ENCODE assay signal across 9 mouse cellular contexts in genomic region chr2:178727930-178728793, GRCm38 (mm10).
A peak's percentile ranks its signal among the peaks of the same experiment; 100 is the strongest.
DNase-seq lines count a peak whose midpoint lies in the region; ATAC-seq and TF ChIP-seq lines count a peak whose summit lies in the region.
"Had no signal": no experiment of that assay in that cellular context is flagged by ENCODE, and none has a peak within 500 bp of the region (broad histone marks: within the 10 kb centered on the region; RNA-seq: fewer than 3 reads in every experiment).

No protein-coding gene starts in this region.

- H3K9ac ChIP-seq in stomach, embryonic 15.5 days: no peak overlapping the region
- no peak overlapping the region for H3K9ac ChIP-seq in stomach, postnatal 0 days (ENCODE audit: low read length)
- no peak overlapping the region for H3K9ac ChIP-seq in forebrain, postnatal 0 days
- no peak overlapping the region for H3K9ac ChIP-seq in midbrain, embryonic 13.5 days (replicated peaks)
- H3K9ac ChIP-seq: liver, embryonic 12.5 days had no signal

- peaks cover 9% of the 10 kb centered on the region; the same call in 1 of the 2 replicates for H3K4me1 ChIP-seq in stomach, embryonic 15.5 days
- no peaks in the 10 kb centered on the region for H3K4me1 ChIP-seq in stomach, postnatal 0 days (replicated peaks; ENCODE audit: control insufficient read depth, insufficient read depth)
- H3K4me1 ChIP-seq in forebrain, postnatal 0 days (ENCODE audit: insufficient read depth): no peaks in the 10 kb centered on the region
- peaks cover 24% of the 10 kb centered on the region for H3K4me1 ChIP-seq in midbrain, embryonic 13.5 days (replicated peaks)
- no peaks in the 10 kb centered on the region for H3K4me1 ChIP-seq in lung, adult 2 months (ENCODE audit: control insufficient read depth, insufficient read depth, low read length)

- no peak overlapping the region for H3K4me3 ChIP-seq in stomach, embryonic 15.5 days (replicated peaks)
- no peak overlapping the region for H3K4me3 ChIP-seq in stomach, postnatal 0 days (ENCODE audit: low read depth, low read length)
- H3K4me3 ChIP-seq in forebrain, postnatal 0 days (ENCODE audit: low read depth, low read length): no peak overlapping the region
- H3K4me3 ChIP-seq in midbrain, embryonic 13.5 days (replicated peaks): no peak overlapping the region
- no peak overlapping the region for H3K4me3 ChIP-seq in lung, adult 2 months (replicated peaks; ENCODE audit: extremely low read depth, low read depth, low read length)
- H3K4me3 ChIP-seq: liver, embryonic 12.5 days had no signal

- H3K27me3 ChIP-seq in stomach, embryonic 15.5 days (replicated peaks): no peaks in the 10 kb centered on the region
- no peaks in the 10 kb centered on the region for H3K27me3 ChIP-seq in stomach, postnatal 0 days (ENCODE audit: control insufficient read depth, insufficient read depth, low read length)
- no peaks in the 10 kb centered on the region for H3K27me3 ChIP-seq in forebrain, postnatal 0 days (ENCODE audit: insufficient read depth, low read length)
- no peaks in the 10 kb centered on the region; the same call in none of the 2 replicates for H3K27me3 ChIP-seq in midbrain, embryonic 13.5 days
- H3K27me3 ChIP-seq: liver, embryonic 12.5 days had no signal

- H3K36me3 ChIP-seq in stomach, embryonic 15.5 days: no peaks in the 10 kb centered on the region
- no peaks in the 10 kb centered on the region for H3K36me3 ChIP-seq in stomach, postnatal 0 days (ENCODE audit: control insufficient read depth, insufficient read depth, low read length)
- no peaks in the 10 kb centered on the region for H3K36me3 ChIP-seq in forebrain, postnatal 0 days (ENCODE audit: insufficient read depth)
- no peaks in the 10 kb centered on the region for H3K36me3 ChIP-seq in midbrain, embryonic 13.5 days
- H3K36me3 ChIP-seq: liver, embryonic 12.5 days had no signal

- H3K27ac ChIP-seq in stomach, embryonic 15.5 days: no peak overlapping the region
- H3K27ac ChIP-seq in stomach, postnatal 0 days (replicated peaks): no peak overlapping the region
- H3K27ac ChIP-seq in forebrain, postnatal 0 days (ENCODE audit: low read depth, low read length): no peak overlapping the region
- peak overlapping the region; percentile 48 for H3K27ac ChIP-seq in midbrain, embryonic 13.5 days
- H3K27ac ChIP-seq: liver, embryonic 12.5 days had no signal

- 0 out of 2 replicates have a peak overlapping the region, but pooled peaks have one; percentile 23 for H3K4me2 ChIP-seq in stomach, embryonic 15.5 days
- H3K4me2 ChIP-seq in stomach, postnatal 0 days (replicated peaks; ENCODE audit: low read depth): no peak overlapping the region
- peak overlapping the region; percentile 26; the same call in 1 of the 2 replicates for H3K4me2 ChIP-seq in forebrain, postnatal 0 days (ENCODE audit: low read depth)
- H3K4me2 ChIP-seq in midbrain, embryonic 13.5 days (replicated peaks): peak overlapping the region; percentile 47
- H3K4me2 ChIP-seq: liver, embryonic 12.5 days had no signal

- DNase-seq in stomach, postnatal 0 days (ENCODE audit: low spot score): no peak
- DNase-seq in forebrain, postnatal 0 days: no peak
- DNase-seq in yolk sac, embryonic 10.5 days (ENCODE audit: low spot score): peak; percentile 44
- no peak for DNase-seq in adipocyte (ENCODE audit: low spot score)
- no peak for DNase-seq in right cerebral cortex, adult 18-20 months
- no peak for DNase-seq in lung, adult 2 months

- WGBS in stomach, embryonic 15.5 days: 7% methylated on average over 17 of the region's 17 CpGs
- 7% methylated on average over 17 of the region's 17 CpGs for WGBS in stomach, postnatal 0 days
- 8% methylated on average over 17 of the region's 17 CpGs for WGBS in forebrain, postnatal 0 days
- WGBS in midbrain, embryonic 13.5 days: 1% methylated on average over 17 of the region's 17 CpGs
- WGBS in lung, adult 2 months: 7% methylated on average over 17 of the region's 17 CpGs

- no peak for ATAC-seq in stomach, embryonic 15.5 days (ENCODE audit: insufficient read depth, low FRiP score, low read depth)
- no peak for ATAC-seq in stomach, postnatal 0 days (ENCODE audit: low FRiP score, low TSS enrichment)
- ATAC-seq in forebrain, postnatal 0 days: peak; percentile 63; the same call in 1 of the 2 replicates
- ATAC-seq in midbrain, embryonic 13.5 days: peak; percentile 87
- ATAC-seq: liver, embryonic 12.5 days had no signal

- no peak for TF ChIP-seq EP300 in stomach, postnatal 0 days (optimal IDR thresholded peaks at IDR 0.05)

- TF ChIP-seq CTCF in stomach, postnatal 0 days (IDR thresholded peaks at IDR 0.05; ENCODE audit: low read depth): no peak
- TF ChIP-seq CTCF in forebrain, postnatal 0 days (IDR thresholded peaks at IDR 0.05; ENCODE audit: low read depth): no peak
- no peak for TF ChIP-seq CTCF in lung, adult 2 months (IDR thresholded peaks at IDR 0.05; ENCODE audit: insufficient read depth, low read length)

- no peaks in the 10 kb centered on the region for H3K9me3 ChIP-seq in stomach, embryonic 15.5 days
- H3K9me3 ChIP-seq in stomach, postnatal 0 days (ENCODE audit: control insufficient read depth, low read length): no peaks in the 10 kb centered on the region
- H3K9me3 ChIP-seq in forebrain, postnatal 0 days (ENCODE audit: low read length): no peaks in the 10 kb centered on the region
- no peaks in the 10 kb centered on the region for H3K9me3 ChIP-seq in midbrain, embryonic 13.5 days
- H3K9me3 ChIP-seq: liver, embryonic 12.5 days had no signal

- no peak for TF ChIP-seq POLR2A in lung, adult 2 months (IDR thresholded peaks at IDR 0.05; ENCODE audit: borderline replicate concordance, extremely low read depth, low read depth, low read length)

Comparison
In these comparisons a context has a peak if more than half of its experiments do, and no peak if none do; other contexts are left out.
1. ATAC-seq: peak in forebrain, postnatal 0 days (single experiment) and midbrain, embryonic 13.5 days (single experiment); none in stomach, embryonic 15.5 days (single experiment) and stomach, postnatal 0 days (single experiment).